Mouse (Mus musculus) kidney, adult 2 months (tissue): ENCODE results near the gene Gdf3. TPM values are rescaled to one million over a fixed set of nuclear protein-coding genes. Genes with fewer than 3 reads are reported as not detected.
A peak's percentile ranks its signal among the peaks of the same experiment; 100 is the strongest.
"Not testable (repeated sequence)": the region's sequence is repeated elsewhere in the genome, so short reads cannot be mapped to it uniquely, and the experiment has no call there.

ENCODE experiments used
- DNase-seq: peaks from one replicate; pipeline ENCODE4 v3.0.0; 2021
- H3K27ac ChIP-seq: fragments of 200-500 bp; 2 replicates; pipeline ENCODE4 v1.5.1; 2012; ENCODE audit warnings: low read depth, low read length, control low read depth, inconsistent platforms; ENCODE audit not compliant: insufficient read depth
- H3K27me3 ChIP-seq: fragments of 200-500 bp; replicated peaks from 2 replicates; pipeline ENCODE4 v1.6.1; 2012; ENCODE audit warnings: mild to moderate bottlenecking, moderate library complexity, low read length, inconsistent platforms; ENCODE audit not compliant: control insufficient read depth, insufficient read depth
- H3K36me3 ChIP-seq: fragments of 200-500 bp; 2 replicates; pipeline ENCODE4 v1.6.1; 2012; ENCODE audit warnings: mild to moderate bottlenecking, moderate library complexity, low read length, inconsistent platforms; ENCODE audit not compliant: control insufficient read depth, insufficient read depth
- H3K4me1 ChIP-seq: fragments of 200-500 bp; 2 replicates; pipeline ENCODE4 v1.6.1; 2011; ENCODE audit warnings: low read length; ENCODE audit not compliant: control insufficient read depth, insufficient read depth
- H3K4me3 ChIP-seq: fragments of 200-500 bp; 2 replicates; pipeline ENCODE4 v1.5.1; 2011; ENCODE audit warnings: mild to moderate bottlenecking, low read depth, low read length, control low read depth; ENCODE audit not compliant: insufficient read depth
- CTCF ChIP-seq: fragments of 200-500 bp; conservative IDR thresholded peaks from 2 replicates; pipeline ENCODE4 v1.5.1; 2011; ENCODE audit warnings: low read depth, mild to moderate bottlenecking, control low read depth, low read length, moderate library complexity, mixed read lengths; ENCODE audit not compliant: insufficient read depth, insufficient read length
- POLR2A ChIP-seq: fragments of 200-500 bp; IDR thresholded peaks from one replicate; pipeline ENCODE4 v1.6.1; 2011; ENCODE audit warnings: low read depth, low read length, control low read depth
- WGBS: fragments of 180-500 bp; shearing (Covaris S2); methylation state at CpG from one replicate; pipeline ENCODE4 v1.1.7; 2018; 5-methylcytosine and 5-hydroxymethylcytosine counted together
- polyA plus RNA-seq: library from polyadenylated mRNA; depleted of rRNA; stranded (reverse); fragments of >200 nt; gene quantifications from 2 replicates; pipeline ENCODE4 v1.2.3, GENCODE M21; 2012; rRNA removed

Gdf3 gene
- polyA plus RNA-seq: not detected in 2 replicates

- WGBS: 58% methylated on average over 14 of the region's 14 CpGs
- TF ChIP-seq CTCF: no peak
- no peak for TF ChIP-seq POLR2A
- no peaks in the 10 kb centered on the region for H3K27me3 ChIP-seq
- no peak within 1 kb of the TSS for H3K4me3 ChIP-seq
- no peaks in the 10 kb centered on the region for H3K4me1 ChIP-seq
- no peaks in the 10 kb centered on the region for H3K36me3 ChIP-seq
- no peak within 1 kb of the TSS for H3K27ac ChIP-seq
- no peak for DNase-seq
Measured at GRCm38 (mm10) chr6:122609771-122610170, at the start of gene Gdf3. TSS of gene Gdf3 (minus strand) at chr6:122610087.

GRCm38 (mm10) chr6:122659567-122659966, 49.7 kb upstream of the Gdf3 start:
- WGBS: 9% methylated on average over 7 of the region's 7 CpGs
- TF ChIP-seq CTCF (no peak), POLR2A (no peak)

DNA sequence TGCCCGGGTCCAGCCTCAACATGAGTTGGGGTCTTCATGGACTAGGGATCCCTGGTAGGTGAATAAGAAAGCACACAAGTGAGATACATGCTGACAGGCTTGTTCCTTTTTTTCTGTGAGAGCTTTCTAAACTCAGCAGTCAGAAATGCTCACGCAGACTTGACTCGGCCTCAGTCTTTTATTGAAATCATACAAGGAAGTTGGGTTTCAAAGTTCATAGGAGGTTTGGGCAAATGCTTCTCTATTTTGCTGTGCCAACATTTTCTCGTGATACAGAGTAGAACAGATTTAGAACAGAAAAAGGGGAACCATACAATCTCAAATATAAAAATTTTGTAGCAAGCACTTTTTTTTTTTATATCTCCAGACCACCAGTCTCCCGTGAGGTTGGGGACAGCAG, 47.7 kb upstream of the Gdf3 start:
- DNase-seq: peak; percentile 41
- Histone ChIP-seq H3K4me1 (peaks cover 2% of the 10 kb centered on the region; the same call in 1 of the 2 replicates), H3K27ac (no peak overlapping the region), H3K36me3 (no peaks in the 10 kb centered on the region), H3K27me3 (no peaks in the 10 kb centered on the region), H3K4me3 (no peak overlapping the region)
- TF ChIP-seq CTCF (no peak), POLR2A (no peak)
- WGBS: 66% methylated on average over 5 of the region's 5 CpGs

More at GRCm38 (mm10) chr6:122659567-122659966, 49.7 kb upstream of the Gdf3 start:
- Histone ChIP-seq H3K27ac (no peak overlapping the region), H3K27me3 (no peaks in the 10 kb centered on the region), H3K4me1 (peaks cover 7% of the 10 kb centered on the region), H3K4me3 (no peak overlapping the region), H3K36me3 (no peaks in the 10 kb centered on the region)
- no peak for DNase-seq

GRCm38 (mm10) chr6:122654301-122654700, 44.4 kb upstream of the Gdf3 start:
- no peaks in the 10 kb centered on the region for H3K4me1 ChIP-seq
- H3K27ac ChIP-seq: no peak overlapping the region
- TF ChIP-seq CTCF (no peak), POLR2A (no peak)
- WGBS: 74% methylated on average over 6 of the region's 6 CpGs
- peak; percentile 38 for DNase-seq
- H3K36me3 ChIP-seq: no peaks in the 10 kb centered on the region
- no peaks in the 10 kb centered on the region for H3K27me3 ChIP-seq
- no peak overlapping the region for H3K4me3 ChIP-seq

GRCm38 (mm10) chr6:122650398-122650980, 40.6 kb upstream of the Gdf3 start:
- WGBS: 71% methylated on average over 5 of the region's 5 CpGs
- Histone ChIP-seq H3K4me3 (no peak overlapping the region), H3K36me3 (no peaks in the 10 kb centered on the region), H3K27me3 (no peaks in the 10 kb centered on the region; the same call in 1 of the 2 replicates), H3K27ac (no peak overlapping the region), H3K4me1 (no peaks in the 10 kb centered on the region)
- no peak for TF ChIP-seq POLR2A
- TF ChIP-seq CTCF: no peak
- no peak for DNase-seq

DNA sequence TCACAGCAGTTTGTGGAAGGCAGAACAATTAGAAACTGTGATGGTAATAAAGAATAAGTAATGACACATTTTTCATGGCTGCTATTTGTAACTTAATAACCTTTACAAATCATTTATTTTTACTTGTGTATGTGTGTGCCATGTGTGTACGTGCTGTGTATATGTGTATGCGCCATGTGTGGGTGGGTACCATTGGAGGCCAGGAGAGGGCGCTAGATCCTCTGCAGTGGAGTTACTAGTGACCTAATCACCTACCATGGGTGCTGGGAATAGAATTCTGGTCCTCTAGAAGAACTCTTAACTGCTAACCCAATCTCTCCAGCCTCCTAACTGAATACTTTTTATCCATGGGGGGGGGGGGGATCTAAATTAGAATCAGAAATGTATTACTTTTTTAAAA, 40.0 kb upstream of the Gdf3 start:
- no peak overlapping the region for H3K4me3 ChIP-seq
- H3K36me3 ChIP-seq: no peaks in the 10 kb centered on the region
- H3K27ac ChIP-seq: no peak overlapping the region
- no peaks in the 10 kb centered on the region; the same call in 1 of the 2 replicates for H3K27me3 ChIP-seq
- 78% methylated on average over 3 of the region's 3 CpGs for WGBS
- no peak for TF ChIP-seq POLR2A
- no peak for TF ChIP-seq CTCF
- DNase-seq: no peak
- no peaks in the 10 kb centered on the region for H3K4me1 ChIP-seq

DNA sequence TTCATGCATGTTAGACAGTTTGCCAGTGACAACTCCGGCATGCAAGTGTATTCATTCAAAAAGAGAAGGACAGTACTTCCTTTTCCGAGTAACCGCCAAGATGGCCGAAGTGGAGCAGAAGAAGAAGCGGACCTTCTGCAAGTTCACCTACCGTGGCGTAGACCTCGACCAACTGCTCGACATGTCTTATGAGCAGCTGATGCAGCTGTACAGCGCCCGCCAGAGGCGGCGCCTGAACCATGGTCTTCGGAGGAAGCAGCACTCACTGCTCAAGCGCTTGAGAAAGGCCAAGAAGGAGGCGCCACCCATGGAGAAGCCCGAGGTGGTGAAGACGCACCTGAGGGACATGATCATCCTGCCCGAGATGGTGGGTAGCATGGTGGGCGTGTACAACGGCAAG, 34.3 kb upstream of the Gdf3 start:
- H3K27ac ChIP-seq: not testable (repeated sequence)
- 96% methylated on average over 21 of the region's 21 CpGs for WGBS

GRCm38 (mm10) chr6:122637566-122637965, 27.7 kb upstream of the Gdf3 start:
- not testable (repeated sequence) for H3K36me3 ChIP-seq, H3K27ac ChIP-seq, H3K4me1 ChIP-seq, H3K4me3 ChIP-seq, H3K27me3 ChIP-seq
- 42% methylated on average over 4 of the region's 4 CpGs for WGBS
- DNase-seq: peak; percentile 79

More for the DNA sequence above, 34.3 kb upstream of the Gdf3 start:
- not testable (repeated sequence) for H3K36me3 ChIP-seq, DNase-seq, H3K27me3 ChIP-seq, H3K4me3 ChIP-seq, H3K4me1 ChIP-seq
